Mouse (Mus musculus): ENCODE measurements at regions not wholly inside any gene's neighbourhood (a gene's known extent, or its start where the extent isn't known, plus 50 kb on each side); places are given as distances from the start of the nearest gene placed in this dataset.
"Not testable (repeated sequence)": the region's sequence is repeated elsewhere in the genome, so short reads cannot be mapped to it uniquely, and the experiment has no call there.

DNA sequence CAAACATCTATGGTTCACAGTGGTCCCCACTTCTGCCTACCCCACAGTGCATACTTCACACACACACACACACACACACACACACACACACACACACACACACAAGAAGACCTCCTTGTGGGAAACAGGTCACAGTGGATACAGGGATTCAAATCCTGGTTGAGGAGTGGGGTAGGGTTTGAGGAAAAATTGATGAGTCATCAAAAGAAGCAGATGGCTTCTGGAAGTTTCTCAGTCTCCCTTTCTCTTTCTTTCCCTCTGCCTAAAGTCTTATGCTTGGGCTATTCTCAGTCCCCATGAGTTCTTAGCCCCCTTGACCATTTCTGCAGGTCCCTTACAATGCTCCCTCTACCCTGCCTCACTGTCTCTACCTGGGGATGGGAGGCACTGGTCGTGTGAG lies 56.4 kb downstream of the Rassf10 start:
- ChIA-PET POLR2A (no interaction called here), CTCF (no interaction called here)

DNA sequence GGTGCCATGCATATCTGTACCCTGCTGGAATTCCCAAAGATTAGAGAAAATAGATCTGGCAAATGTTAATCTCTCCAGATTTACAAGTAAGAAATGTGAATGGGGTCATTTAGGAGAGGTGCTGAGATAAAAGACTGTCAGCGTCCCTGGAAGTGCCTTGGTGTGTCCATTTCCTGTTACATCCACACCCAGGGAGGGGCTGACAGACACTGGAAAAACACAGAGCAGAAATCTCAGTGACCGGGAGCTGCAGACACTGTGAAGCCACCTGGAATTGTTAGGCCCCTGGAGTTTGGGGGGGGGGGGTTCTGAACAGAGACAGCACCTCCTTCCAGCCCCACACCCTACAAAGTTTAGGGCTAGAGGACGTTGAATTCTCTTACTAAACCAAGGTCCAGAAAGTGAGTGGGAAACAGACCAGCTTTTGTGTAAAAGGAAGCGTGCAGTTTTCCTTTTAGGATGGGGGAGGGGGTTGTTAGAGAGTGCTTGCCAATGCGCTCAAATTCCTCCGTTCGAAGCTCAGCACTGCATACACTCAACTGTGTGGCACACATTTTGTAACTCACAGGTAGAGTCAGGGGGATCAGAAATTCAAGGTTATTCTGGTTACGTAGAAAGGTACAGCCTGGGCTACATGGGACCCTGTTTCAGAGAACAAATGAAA lies 63.5 kb downstream of the Rassf10 start:
- ChIA-PET POLR2A (interaction anchor here in 3 of 4 experiments (0.6 to 1.7 kb wide), 5 partner anchors 13 to 352 kb away, joined by 3 to 4 read pairs (median 3); partner anchors contain the start of gene Btbd10 (in 1 of the 3)), CTCF (interaction anchor here in 1 of 4 experiments (0.6 kb wide), 1 partner anchor 251 kb away, joined by 5 read pairs; no protein-coding TSS in a partner anchor)

DNA sequence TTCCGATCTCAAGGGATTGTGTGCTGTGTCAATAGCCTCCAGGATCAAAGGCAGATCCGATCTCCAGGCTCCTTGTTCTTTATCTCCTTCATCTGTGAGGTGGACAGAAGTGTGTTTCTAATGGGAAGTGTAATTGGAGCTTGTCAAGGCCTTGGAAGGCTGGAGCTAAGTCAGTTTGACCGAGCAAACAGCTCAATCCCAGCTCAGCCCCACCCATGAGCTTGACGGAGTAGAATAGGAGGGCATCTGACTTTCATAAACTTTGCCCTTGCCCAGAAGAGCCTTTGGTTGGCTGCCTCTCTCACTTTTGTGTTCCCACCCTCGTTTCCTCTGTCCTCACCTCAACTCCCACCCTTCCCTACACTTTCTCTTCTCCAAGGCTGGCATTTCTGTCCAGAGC lies 67.7 kb downstream of the Rassf10 start:
- ChIA-PET CTCF (no interaction called here), POLR2A (interaction anchor here in 1 of 4 experiments (1.1 to 1.5 kb wide), 3 partner anchors 8 to 18 kb away, joined by 3 to 4 read pairs (median 3); no protein-coding TSS in a partner anchor)

DNA sequence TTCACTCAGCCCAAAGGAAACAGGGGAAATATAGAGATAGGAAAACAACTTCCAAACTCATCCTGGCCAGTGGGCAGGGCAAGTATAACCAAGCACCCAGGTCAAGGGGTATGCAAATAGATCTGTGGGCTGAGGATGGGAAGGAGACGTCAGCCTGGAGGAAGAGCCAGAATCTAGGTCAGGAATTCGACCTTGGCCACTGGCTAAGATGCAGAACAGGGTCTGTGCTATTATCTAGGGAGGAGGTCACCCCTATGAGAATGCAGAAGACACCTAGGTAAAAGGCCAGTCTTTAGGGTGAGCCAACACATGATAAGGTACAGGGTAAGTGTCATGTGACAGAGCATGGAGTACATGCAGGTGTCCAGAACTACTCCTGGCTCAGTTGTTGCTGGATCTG lies 68.8 kb downstream of the Rassf10 start:
- POLR2A ChIA-PET = interaction anchor here in 1 of 4 experiments (0.6 to 1.5 kb wide), 2 partner anchors 11 to 651 kb away, joined by 4 to 5 read pairs; no protein-coding TSS in a partner anchor
- CTCF ChIA-PET = interaction anchor here in 1 of 4 experiments (0.6 kb wide), 1 partner anchor 81 kb away, joined by 6 read pairs; no protein-coding TSS in a partner anchor

DNA sequence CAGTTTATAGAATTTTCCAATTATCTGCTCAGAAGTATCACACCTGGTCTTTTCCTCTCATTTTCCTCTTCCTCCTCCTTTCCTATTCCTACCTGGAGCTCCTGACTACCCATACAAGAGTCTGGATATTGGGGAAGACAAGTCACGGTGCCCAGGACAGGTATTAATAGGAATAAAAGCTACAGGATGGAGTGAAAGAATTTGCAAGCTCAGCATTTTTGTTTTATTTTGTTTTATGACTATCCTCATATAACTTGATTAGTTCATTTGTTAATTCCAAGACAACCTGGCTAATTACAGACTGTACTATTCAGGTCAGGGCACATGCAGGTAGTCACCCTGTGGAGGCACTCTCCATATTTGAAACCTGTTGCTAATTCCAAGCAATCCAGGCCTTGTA lies 72.0 kb downstream of the Rassf10 start:
- CTCF ChIA-PET = no interaction called here
- POLR2A ChIA-PET = no interaction called here

DNA sequence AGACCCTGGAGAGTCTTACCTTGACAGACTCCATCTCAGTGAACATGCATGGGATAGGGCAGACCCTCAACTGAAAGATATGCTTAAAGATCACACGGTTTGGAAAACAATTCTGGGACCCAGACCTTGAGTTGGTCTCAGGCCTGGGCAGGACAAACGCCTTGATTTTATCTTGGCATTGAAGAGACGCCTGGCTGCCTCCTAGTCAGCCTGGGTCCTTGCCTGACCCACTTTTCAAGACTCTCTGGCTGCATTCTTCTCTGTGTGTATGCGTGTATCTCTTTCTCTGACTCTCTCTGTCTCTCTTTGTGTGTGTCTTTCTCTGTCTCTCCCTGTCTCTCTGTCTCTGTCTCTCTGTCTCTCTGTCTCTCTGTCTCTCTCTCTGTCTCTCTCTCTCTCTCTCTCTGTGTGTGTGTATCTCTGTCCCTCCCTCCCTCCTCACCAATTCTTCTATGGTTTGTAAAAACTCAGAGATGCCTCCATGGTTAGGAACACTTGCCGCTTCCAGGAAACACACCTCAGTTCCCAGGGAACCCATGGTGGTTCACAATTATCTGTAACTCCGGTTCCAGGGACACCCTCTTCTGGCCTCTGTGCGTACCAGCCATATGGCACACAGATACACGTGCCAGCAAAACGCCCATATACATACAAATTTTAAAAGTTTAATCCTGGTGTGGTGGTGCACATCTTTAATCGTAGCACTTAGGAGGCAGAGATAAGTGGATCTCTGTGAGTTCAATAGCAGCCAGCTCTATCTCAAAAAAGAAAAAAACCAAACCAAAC lies 72.7 kb downstream of the Rassf10 start:
- CTCF ChIA-PET = no interaction called here

DNA sequence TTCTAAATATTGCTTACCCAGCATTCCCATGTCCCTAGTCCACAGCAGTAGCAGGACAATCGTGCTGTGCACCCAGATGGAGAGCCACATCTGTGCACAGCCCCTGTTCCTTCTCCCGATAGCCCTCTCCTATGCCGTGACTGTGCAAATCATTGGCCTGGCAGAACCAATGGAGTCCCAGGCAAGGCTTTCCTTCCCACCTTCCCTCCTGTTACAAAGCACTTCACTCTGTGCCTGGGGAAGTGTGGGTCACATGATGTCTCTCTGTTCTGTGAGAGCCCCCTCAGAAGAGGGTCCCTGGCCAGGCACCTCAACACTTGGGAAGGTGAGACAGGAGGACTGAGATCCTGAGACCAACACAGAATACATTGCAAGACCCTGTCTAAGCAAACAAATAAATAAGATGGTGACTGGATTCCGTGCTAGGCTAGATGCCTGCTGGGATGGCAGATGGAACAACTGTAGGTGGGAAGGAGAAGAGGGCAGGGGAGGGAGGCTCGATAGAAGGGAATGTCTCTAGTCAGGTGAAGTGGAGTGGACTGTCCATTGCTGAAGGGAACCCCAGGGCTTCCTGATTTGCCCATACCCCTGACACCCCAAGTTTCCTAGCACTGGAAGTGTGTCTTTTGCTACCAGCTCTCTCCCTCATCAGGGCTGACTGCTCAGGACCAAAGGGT lies 73.5 kb downstream of the Rassf10 start:
- ChIA-PET POLR2A (interaction anchor here in 1 of 4 experiments (0.6 kb wide), 1 partner anchor 12 kb away, joined by 3 read pairs; no protein-coding TSS in a partner anchor), CTCF (no interaction called here)

More for the DNA sequence above, 72.7 kb downstream of the Rassf10 start:
- POLR2A ChIA-PET = no interaction called here

DNA sequence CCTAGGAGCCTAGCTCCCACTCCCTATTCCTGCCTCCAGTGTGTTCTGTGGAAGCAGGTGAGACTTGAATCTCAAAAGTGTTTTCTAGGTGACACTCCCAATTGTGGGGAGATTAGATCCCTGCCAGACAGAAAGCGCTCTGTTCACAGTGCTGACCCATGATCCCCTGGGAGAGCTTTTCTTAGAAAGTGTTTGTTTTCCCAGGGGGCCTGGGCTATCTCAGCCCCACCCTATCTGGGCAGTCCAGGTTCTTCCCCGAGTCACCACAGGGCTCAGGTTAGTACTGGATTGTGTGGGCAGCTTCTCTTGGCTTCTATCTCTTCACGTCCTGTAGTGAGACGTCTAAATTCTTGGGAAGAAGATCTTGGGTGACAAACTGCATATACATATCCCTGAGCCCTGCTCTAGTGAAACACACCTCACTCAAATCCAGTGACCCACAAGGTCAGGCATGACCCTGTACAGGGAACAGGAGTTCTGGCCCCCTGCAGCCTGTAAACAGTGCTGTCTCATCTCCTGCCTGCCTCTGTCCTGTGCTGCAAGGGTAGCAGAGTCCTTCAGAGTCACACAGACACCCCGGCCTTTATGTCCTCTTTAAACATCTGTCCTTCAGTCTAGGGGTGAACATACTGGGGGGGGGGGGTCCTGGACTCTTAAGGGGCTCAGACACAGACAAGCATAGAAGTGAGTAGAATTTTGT lies 76.4 kb downstream of the Rassf10 start:
- ChIA-PET POLR2A (interaction anchor here in 3 of 4 experiments (0.5 to 1.7 kb wide), 13 partner anchors 9 to 1251 kb away, joined by 3 to 6 read pairs (median 3); no protein-coding TSS in a partner anchor), CTCF (interaction anchor here in 2 of 4 experiments (0.6 kb wide), 2 partner anchors 19 to 176 kb away, joined by 4 to 6 read pairs; no protein-coding TSS in a partner anchor)

DNA sequence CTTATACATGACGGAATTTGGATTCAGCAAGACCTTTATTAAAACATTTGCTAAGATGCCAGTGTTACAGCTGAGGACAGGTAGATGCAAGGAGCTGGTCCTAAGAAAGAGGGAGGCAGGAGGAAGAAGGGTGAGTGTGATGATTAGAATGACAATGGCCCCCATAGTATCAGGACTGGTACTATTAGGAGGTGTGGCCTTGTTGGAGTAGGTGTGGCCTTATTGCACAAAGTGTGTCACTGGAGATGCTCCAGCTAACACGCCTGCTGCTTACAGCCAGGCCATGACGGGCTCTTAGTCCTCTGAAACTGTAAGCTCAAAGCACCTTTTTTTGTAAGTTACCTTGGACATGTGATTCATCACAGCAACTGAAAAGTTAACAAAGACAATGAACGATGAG lies 82.0 kb downstream of the Rassf10 start:
- ChIA-PET POLR2A (interaction anchor here in 2 of 4 experiments (0.9 to 1.1 kb wide), 2 partner anchors 11 to 217 kb away, joined by 3 to 5 read pairs; no protein-coding TSS in a partner anchor), CTCF (interaction anchor here in 1 of 4 experiments (1.4 kb wide), 1 partner anchor 33 kb away, joined by 3 read pairs; no protein-coding TSS in a partner anchor)

DNA sequence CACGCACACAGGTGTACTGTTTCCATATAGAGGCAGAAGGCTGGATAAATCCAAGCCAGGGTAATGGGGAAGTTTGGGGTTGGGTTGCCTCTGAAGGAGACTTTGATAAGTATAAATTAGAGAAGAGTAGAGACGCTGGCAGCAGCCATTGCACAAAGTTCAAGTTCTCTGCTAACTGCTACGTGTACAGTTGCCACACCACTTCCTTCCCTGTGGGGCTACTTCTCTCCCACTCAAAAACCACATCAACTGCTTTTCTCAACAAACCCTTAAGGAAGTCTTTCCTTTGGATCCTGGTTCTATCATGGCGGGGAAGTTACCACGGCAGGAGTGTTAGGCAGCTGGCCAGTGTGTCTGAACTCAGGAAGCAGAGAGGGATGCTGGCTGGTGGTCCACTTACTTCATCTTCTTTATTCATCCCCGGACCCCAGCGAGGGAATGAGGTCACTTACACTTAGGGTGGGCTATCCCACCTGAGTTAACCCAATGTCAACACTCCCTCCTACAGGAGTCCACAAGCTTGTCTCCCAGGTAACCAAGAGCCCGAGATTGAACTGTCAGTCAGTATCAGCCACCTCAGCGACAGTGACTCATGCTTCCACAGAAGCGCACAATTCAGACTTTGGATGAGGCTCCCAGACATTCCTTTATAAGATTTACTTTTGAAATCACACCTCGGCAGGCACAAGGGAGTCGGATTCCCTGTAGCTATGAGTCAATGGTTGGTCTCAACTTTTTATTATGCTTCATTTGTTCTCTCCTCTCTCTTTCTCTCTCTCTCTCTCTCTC lies 84.3 kb downstream of the Rassf10 start:
- CTCF ChIA-PET = no interaction called here
- POLR2A ChIA-PET = interaction anchor here in 1 of 4 experiments (1.8 kb wide), 1 partner anchor 9 kb away, joined by 4 read pairs; no protein-coding TSS in a partner anchor

DNA sequence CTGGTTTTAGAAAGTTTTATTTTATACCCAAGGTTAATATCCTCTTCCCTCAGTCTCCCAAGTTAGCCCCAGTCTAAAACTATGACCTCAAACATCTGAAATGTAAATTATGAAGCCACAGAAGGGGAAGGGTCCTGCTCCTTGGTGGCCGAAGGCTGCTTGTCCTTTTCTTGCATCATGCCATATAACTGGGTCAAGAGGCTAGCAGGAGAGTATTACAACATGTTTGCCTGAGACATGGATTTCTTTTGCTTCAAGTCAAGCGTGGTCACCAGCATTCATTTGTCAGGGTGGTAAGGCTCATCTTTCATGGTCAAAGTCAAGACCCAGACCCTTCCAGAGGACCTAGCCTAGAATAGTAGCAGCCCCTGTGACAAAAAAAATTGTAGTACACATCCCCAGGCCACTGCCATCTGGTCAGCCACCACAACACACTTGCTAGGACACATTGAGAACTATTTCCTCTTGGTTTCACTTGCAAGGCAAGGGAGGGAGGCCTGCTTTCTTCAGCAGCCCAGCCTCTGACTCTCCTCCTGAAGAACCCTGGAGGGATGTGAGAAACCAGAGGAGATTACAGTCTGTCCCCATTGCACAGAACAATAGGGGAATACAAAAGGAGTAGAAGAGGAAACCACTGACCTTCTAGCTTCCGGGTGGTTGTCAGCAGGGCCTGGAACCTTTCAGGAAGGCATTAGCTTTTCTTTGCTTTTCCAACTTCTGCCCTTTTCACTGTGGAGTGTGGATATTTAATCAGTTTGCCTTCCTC lies 85.3 kb downstream of the Rassf10 start:
- ChIA-PET POLR2A (interaction anchor here in 2 of 4 experiments (0.5 to 1.4 kb wide), 5 partner anchors 18 to 362 kb away, joined by 3 to 5 read pairs (median 3); no protein-coding TSS in a partner anchor), CTCF (interaction anchor here in 1 of 4 experiments (0.6 kb wide), 1 partner anchor 432 kb away, joined by 3 read pairs; no protein-coding TSS in a partner anchor)

DNA sequence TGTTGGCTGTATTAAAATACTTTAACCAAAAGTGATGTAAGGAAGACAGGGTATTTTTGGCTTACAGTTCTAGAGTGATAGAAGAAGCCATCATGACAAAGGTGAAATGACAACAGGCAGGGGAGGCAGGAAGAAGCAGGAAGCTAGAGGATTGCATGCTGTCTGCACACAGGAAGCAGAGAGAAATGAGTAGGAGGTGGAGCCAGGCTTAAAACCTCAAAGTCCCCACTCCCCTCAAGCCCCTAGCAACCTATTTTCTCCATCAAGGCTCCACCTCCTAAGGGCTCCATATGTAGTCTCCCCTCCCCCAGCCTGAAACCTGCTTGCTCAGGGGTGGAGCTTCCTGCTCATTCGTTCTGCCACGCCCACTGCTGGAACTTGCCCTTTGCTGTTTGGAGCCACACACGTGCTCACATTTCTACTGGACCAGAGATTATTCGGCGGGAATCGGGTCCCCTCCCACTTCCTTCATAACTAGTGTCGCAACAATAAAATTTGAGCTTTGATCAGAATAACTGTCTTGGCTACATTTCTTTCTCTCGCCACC lies 91.9 kb downstream of the Rassf10 start:
- CTCF ChIA-PET = not testable (repeated sequence)
- POLR2A ChIA-PET = interaction anchor here in 1 of 4 experiments (1.4 kb wide), 1 partner anchor 10 kb away, joined by 5 read pairs; no protein-coding TSS in a partner anchor

DNA sequence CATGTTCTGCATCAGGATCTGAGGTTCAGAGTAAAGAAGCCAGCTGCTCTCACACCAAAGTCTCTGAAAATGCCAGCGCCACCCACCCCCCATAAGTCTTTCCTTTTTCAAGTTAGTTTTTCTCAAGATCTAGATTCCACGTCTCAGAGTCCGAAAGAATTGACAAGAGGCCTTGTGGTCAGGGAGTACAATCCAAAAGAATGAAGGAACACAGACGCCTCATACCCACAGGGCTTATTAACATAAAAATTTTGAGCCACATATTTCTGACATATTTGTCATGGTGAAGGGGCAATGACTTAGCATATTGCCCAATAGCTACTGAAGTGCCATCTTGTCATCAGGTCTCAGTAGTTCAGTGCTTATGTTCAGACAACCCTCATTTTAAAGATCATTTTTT lies 92.6 kb downstream of the Rassf10 start:
- POLR2A ChIA-PET = interaction anchor here in 2 of 4 experiments (1.1 to 1.4 kb wide), 2 partner anchors 11 to 16 kb away, joined by 4 to 5 read pairs; no protein-coding TSS in a partner anchor
- CTCF ChIA-PET = no interaction called here

DNA sequence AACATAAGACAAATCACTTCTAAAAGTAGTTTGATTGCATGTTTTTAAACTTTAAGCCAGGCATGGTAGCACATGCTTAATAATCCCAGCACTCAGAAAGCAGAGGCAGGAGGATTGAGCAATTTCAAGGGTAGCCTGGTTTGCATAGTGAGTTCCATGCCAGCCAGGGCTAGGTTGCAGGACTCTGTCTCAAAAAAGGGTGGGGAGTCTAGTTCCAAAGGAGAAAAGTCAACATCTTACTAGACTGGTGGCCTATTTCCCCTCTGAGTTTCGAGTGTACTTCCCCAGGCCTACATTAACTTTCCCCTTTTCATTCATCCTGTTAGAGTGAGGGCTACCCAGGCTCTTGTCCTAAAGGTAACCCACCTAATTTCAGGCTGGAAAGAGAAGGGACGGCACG lies 93.8 kb downstream of the Rassf10 start:
- ChIA-PET POLR2A (no interaction called here), CTCF (interaction anchor here in 1 of 4 experiments (0.6 kb wide), 1 partner anchor 139 kb away, joined by 3 read pairs; no protein-coding TSS in a partner anchor)

DNA sequence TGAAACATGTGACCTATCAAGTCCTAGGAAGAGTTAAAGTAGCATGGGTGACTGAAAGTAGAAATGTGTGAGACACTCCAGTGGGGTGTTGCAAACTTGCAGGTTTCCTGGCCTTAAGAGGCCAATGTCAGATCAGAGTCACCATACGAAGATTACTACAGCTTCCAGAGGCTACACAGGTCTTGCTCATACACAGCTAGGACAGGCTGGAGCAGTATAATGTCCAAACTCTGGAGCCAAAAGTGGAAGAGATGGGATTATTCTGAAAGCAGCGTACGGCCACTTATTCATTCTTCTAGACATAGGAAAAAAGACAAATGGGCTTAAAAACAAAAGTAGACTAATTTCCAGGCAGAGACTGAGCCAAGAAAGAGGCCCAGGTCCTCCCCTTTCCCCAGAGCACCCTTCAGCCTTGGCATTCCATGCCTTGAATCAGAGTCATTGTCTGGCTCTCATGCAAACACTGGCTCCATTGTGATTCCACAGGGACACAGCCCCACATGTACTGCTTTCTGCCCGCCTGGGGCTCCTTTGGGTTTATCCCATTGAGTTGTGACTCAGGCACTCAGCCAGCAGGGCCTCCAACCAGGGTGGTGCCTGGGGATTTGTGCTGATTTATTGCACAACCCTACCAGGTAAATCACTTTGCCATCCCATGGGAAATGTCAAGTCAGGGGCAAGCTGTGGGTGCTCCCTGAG lies 94.5 kb downstream of the Rassf10 start:
- POLR2A ChIA-PET = interaction anchor here in 3 of 4 experiments (0.7 to 1.3 kb wide), 3 partner anchors 19 to 84 kb away, joined by 3 read pairs; no protein-coding TSS in a partner anchor
- CTCF ChIA-PET = interaction anchor here in 2 of 4 experiments (0.6 kb wide), 3 partner anchors 140 to 1119 kb away, joined by 3 to 8 read pairs (median 5); no protein-coding TSS in a partner anchor

DNA sequence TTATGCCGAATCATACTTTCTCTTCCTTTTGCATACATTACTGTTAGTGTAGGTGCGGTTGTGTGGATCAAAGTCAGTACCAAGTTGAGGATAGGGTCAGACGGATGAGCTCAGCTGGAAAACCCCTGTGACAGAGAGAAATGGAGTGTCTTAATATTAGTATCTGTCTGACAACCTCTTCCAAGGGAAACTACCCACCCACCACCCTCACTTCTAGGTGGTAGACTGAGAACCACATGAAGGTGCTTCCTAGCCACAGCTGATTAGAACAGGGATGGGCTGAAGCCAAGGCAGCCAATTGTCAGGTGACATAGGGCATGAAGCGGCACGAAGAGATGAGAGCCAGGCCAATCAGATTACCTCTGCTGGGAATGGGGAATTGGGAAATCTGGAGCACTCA lies 95.7 kb downstream of the Rassf10 start:
- ChIA-PET POLR2A (interaction anchor here in 2 of 4 experiments (0.7 to 1.3 kb wide), 4 partner anchors 9 to 18 kb away, joined by 3 to 6 read pairs (median 4); no protein-coding TSS in a partner anchor), CTCF (interaction anchor here in 1 of 4 experiments (0.6 to 1.5 kb wide), 2 partner anchors 19 to 21 kb away, joined by 3 to 4 read pairs; no protein-coding TSS in a partner anchor)

All from embryonic stem cell, embryonic (primary cell).